Mouse (Mus musculus) liver, embryonic 16.5 days (tissue): ENCODE data around the gene Trpm1. TPM values are rescaled to one million over a fixed set of nuclear protein-coding genes. Genes with fewer than 3 reads are reported as not detected.

Experiments used
- ATAC-seq: fragments of 200-750 bp; cut with Nextera tagmentation; 2 replicates; pipeline ENCODE4 v1.8.0; 2017; ENCODE audit warnings: low read depth, mild to moderate bottlenecking, moderate number of reproducible peaks, moderate library complexity
- H3K27ac ChIP-seq: fragments of 300-500 bp; sonication (generic); 2 replicates; pipeline ENCODE4 v1.5.1; 2014; ENCODE audit warnings: mild to moderate bottlenecking, low read length
- H3K27me3 ChIP-seq: fragments of 300-500 bp; sonication (generic); 2 replicates; pipeline ENCODE4 v1.6.1; 2014; ENCODE audit warnings: low read depth, low read length, mixed read lengths; ENCODE audit not compliant: control insufficient read depth, insufficient read depth
- H3K36me3 ChIP-seq: fragments of 300-500 bp; sonication (generic); 2 replicates; pipeline ENCODE4 v1.6.1; 2014; ENCODE audit warnings: mild to moderate bottlenecking; ENCODE audit not compliant: control insufficient read depth, insufficient read depth
- H3K4me1 ChIP-seq: fragments of 300-500 bp; sonication (generic); 2 replicates; pipeline ENCODE4 v1.6.1; 2014; ENCODE audit warnings: low read depth, low read length, mixed read lengths; ENCODE audit not compliant: control insufficient read depth
- H3K4me2 ChIP-seq: fragments of 300-500 bp; sonication (generic); 2 replicates; pipeline ENCODE4 v1.6.1; 2014; ENCODE audit warnings: low read depth, low read length, mixed read lengths
- H3K4me3 ChIP-seq: fragments of 300-500 bp; sonication (generic); 2 replicates; pipeline ENCODE4 v1.5.1; 2014; ENCODE audit warnings: low read depth, mild to moderate bottlenecking, low read length
- H3K9ac ChIP-seq: fragments of 300-500 bp; sonication (generic); 2 replicates; pipeline ENCODE4 v1.6.1; 2014; ENCODE audit warnings: low read depth, low read length
- H3K9me3 ChIP-seq: fragments of 300-500 bp; sonication (generic); replicated peaks from 2 replicates; pipeline ENCODE4 v1.6.1; 2016; ENCODE audit warnings: low read length; ENCODE audit not compliant: control insufficient read depth
- WGBS: fragments of 180-500 bp; shearing (Covaris S2); extraction: QIAGEN DNeasy Blood & Tissue Kit; methylation state at CpG from one replicate; pipeline ENCODE4 v1.1.7; 2014; ENCODE audit not compliant: insufficient replicate concordance; 5-methylcytosine and 5-hydroxymethylcytosine counted together
- polyA plus RNA-seq: library from polyadenylated mRNA; unstranded; fragments of >200 nt; fragmentation: Nextera tagmentation; extraction: Ambion mirVana; gene quantifications from 2 replicates; pipeline ENCODE4 v1.2.1, GENCODE M21; 2015

Gene Trpm1
- polyA plus RNA-seq, 1 experiment from 2014 or later: not detected

DNA sequence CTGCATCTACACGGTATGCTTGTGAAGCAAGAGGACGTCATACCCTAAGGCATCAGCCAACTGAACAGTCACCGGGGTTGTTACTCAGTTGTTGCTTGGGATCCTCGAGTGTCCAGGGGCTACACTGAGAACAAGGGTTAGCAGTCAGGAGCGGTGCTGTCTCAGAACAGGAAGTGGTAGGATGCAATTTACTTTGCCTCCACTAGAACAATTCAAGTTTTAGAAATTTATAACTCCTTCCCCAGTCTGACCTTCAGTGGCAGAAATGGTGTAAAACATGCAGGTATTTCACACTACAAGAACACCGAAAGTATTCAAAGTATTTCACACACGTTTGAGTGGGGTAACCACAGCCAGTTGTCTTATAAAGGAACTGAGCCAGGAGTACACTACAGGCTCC is 66.1 kb downstream of the Trpm1 start:
- WGBS: 48% methylated on average over 7 of the region's 7 CpGs
- no peak overlapping the region for H3K27ac ChIP-seq
- ATAC-seq: no peak

DNA sequence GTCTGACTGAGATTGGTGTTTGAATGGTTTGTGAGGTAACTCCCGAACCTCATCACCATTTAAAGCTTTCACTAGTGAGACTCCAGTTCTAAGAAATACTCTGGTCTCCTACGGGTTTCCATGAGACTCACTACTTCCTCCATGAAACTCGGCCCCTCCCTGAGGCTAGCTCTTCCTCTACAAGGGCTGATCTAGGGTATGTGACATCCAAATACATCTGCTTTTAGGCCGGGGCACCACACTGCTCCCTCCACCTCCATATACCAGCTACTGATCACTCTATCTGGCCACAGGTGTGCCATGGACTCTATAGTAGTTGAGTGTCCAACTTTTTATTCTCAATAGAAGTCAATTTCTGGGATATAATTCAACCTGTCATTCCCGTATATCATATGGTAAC is 69.6 kb downstream of the Trpm1 start:
- Histone ChIP-seq H3K4me3 (no peak overlapping the region), H3K27me3 (no peaks in the 10 kb centered on the region), H3K4me1 (no peaks in the 10 kb centered on the region), H3K36me3 (no peaks in the 10 kb centered on the region), H3K9ac (no peak overlapping the region), H3K4me2 (no peak overlapping the region), H3K9me3 (no peaks in the 10 kb centered on the region), H3K27ac (no peak overlapping the region)
- 59% methylated on average over 5 of the region's 5 CpGs for WGBS
- no peak for ATAC-seq

More for the DNA sequence above, 66.1 kb downstream of the Trpm1 start:
- Histone ChIP-seq H3K4me1 (no peaks in the 10 kb centered on the region), H3K9ac (no peak overlapping the region), H3K36me3 (no peaks in the 10 kb centered on the region), H3K4me2 (no peak overlapping the region), H3K4me3 (no peak overlapping the region), H3K9me3 (no peaks in the 10 kb centered on the region), H3K27me3 (no peaks in the 10 kb centered on the region)

DNA sequence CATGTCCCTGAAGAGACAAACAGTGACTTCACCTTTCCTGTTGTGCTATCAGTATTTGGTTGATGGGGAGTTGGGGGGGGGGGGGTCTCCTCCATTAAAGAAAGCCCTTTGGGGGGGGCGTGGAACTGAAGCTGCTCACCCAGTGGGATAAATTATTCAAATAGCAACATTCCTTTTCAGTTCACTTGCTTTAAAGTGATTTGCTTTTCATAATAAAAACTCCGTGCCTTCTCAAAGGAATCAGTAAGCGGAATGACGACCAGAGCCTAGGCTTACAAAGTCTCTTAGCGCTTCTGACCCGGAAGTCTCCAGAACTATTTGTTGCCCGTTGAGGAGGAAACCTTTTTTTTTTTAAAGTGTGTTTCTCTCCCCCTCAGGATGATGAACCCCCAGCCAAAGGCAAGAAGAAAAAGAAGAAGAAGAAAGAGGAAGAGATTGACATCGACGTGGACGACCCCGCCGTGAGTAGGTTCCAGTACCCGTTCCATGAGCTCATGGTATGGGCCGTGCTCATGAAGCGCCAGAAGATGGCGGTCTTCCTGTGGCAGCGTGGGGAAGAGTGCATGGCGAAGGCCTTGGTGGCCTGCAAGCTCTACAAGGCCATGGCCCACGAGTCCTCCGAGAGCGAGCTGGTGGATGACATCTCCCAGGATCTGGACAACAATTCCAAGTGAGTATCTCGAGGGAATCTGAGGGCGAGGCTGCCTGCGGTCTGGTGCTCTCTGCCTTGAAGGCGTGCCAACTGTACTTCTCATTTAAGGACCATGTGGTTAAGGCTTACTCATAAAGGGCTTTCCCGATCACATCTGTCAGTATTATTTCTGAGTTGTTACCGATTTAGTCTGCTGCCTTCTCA is 72.9 kb downstream of the Trpm1 start:
- H3K27me3 ChIP-seq: no peaks in the 10 kb centered on the region
- no peak overlapping the region for H3K4me2 ChIP-seq
- no peak overlapping the region for H3K9ac ChIP-seq
- no peaks in the 10 kb centered on the region for H3K9me3 ChIP-seq
- no peak for ATAC-seq
- no peaks in the 10 kb centered on the region for H3K36me3 ChIP-seq
- no peak overlapping the region for H3K27ac ChIP-seq
- H3K4me1 ChIP-seq: no peaks in the 10 kb centered on the region
- no peak overlapping the region for H3K4me3 ChIP-seq
- 74% methylated on average over 27 of the region's 27 CpGs for WGBS

DNA sequence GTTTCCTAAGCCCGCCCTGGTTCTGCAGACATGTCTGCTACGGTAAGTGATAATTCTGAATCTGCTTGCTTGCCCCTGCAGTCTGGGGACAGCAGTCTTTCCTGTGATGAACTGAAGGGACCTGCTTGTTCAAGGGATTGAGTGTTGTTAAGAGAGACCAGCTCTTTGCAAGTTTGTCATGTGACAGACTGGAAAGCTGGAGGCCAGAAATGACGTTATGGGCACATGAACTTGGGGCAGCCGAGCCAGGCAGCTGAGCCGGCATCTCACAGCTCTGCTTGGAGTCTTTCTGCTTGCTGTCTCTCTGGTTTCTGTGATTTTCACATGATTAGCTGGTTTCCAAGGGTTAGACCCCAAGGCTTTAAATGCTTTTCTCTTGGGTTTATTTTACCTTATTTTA is 74.0 kb downstream of the Trpm1 start:
- H3K27me3 ChIP-seq: no peaks in the 10 kb centered on the region

DNA sequence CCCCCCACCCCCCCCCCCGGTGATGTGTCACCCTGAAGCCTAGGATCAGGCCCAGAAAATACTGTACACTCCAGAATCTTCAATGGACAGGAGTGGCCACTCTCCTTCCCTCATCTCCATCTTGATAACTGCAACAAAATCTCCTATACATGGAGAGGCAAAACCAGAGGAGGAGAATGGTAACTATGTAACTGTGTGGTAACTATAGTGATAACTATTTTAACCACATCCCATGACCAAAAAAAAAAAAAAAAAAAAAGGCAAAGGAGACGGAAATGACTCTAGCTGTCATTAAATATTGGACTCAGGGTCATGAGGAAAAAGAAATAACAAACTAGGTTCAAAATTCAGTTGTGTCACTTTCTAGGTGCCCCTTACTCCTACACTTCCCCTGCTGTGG is 74.7 kb downstream of the Trpm1 start:
- H3K27me3 ChIP-seq: no peaks in the 10 kb centered on the region
- no peaks in the 10 kb centered on the region for H3K4me1 ChIP-seq
- H3K36me3 ChIP-seq: no peaks in the 10 kb centered on the region
- H3K4me2 ChIP-seq: no peak overlapping the region
- 64% methylated on average over 2 of the region's 2 CpGs for WGBS
- no peak overlapping the region for H3K27ac ChIP-seq
- no peaks in the 10 kb centered on the region for H3K9me3 ChIP-seq
- no peak overlapping the region for H3K9ac ChIP-seq
- ATAC-seq: no peak
- no peak overlapping the region for H3K4me3 ChIP-seq

More for the DNA sequence above, 74.0 kb downstream of the Trpm1 start:
- WGBS: 69% methylated on average over 5 of the region's 5 CpGs
- no peaks in the 10 kb centered on the region for H3K4me1 ChIP-seq
- H3K9ac ChIP-seq: no peak overlapping the region
- H3K4me3 ChIP-seq: no peak overlapping the region
- no peak overlapping the region for H3K4me2 ChIP-seq
- no peak for ATAC-seq
- H3K36me3 ChIP-seq: no peaks in the 10 kb centered on the region
- H3K9me3 ChIP-seq: no peaks in the 10 kb centered on the region
- no peak overlapping the region for H3K27ac ChIP-seq

DNA sequence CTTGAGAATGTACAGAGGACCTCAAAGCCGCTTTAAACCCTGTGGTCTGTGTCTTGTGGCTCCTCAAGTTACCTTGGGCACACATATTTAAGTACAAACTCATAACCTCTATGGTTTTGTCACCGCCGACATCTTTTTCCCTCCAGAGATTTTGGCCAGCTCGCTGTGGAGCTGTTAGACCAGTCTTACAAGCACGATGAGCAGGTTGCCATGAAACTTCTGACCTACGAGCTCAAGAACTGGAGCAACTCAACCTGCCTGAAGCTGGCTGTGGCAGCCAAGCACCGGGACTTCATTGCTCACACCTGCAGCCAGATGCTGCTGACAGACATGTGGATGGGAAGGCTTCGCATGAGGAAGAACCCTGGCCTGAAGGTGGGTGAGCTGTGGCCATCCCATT is 76.3 kb downstream of the Trpm1 start:
- Histone ChIP-seq H3K27ac (no peak overlapping the region), H3K9ac (no peak overlapping the region), H3K27me3 (no peaks in the 10 kb centered on the region), H3K36me3 (no peaks in the 10 kb centered on the region), H3K4me2 (no peak overlapping the region), H3K4me3 (no peak overlapping the region), H3K9me3 (no peaks in the 10 kb centered on the region), H3K4me1 (no peaks in the 10 kb centered on the region)
- 70% methylated on average over 8 of the region's 8 CpGs for WGBS
- ATAC-seq: no peak

DNA sequence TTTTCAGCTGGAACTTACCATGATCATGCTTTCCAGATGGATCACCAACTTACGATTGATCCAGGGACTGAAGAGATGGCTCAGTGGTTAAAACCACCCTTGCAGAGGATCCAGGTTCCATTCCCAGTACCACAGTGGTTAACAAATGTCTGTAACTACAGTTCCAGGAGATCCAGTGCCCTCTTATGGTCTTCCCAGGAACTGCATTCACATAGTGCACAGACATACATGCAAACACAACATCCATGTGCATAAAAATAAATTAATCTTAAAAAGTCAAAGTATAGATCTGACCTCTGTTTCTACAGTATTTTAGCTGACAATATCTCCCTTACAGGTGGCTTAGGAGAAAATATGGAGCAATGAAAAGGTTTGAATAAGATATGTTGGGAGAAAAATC is 77.4 kb downstream of the Trpm1 start:
- ATAC-seq: no peak
- no peaks in the 10 kb centered on the region for H3K9me3 ChIP-seq

DNA sequence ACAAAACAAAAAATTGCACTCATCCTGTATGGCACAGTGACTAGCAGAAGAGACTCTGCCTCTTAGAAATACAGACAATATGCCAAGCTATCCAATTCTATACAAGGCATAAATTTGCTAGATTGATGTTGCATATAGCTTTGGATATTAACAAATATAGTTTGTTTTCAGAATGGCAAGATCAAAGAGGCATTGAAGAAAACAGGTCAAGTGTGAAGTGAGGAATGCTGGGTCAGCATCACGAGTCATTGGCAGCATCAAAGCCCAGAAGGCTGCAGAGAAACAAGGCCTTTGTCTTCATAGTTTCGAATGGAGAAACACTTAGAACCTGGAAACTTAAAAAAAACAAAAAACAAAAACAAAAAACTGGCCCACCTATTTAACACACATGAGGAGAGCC is 78.4 kb downstream of the Trpm1 start:
- no peak for ATAC-seq

More for the DNA sequence above, 77.4 kb downstream of the Trpm1 start:
- Histone ChIP-seq H3K4me1 (no peaks in the 10 kb centered on the region), H3K4me3 (no peak overlapping the region), H3K27ac (no peak overlapping the region), H3K27me3 (no peaks in the 10 kb centered on the region), H3K36me3 (no peaks in the 10 kb centered on the region), H3K9ac (no peak overlapping the region), H3K4me2 (no peak overlapping the region)
- 76% methylated on average over 1 of the region's 1 CpGs for WGBS

DNA sequence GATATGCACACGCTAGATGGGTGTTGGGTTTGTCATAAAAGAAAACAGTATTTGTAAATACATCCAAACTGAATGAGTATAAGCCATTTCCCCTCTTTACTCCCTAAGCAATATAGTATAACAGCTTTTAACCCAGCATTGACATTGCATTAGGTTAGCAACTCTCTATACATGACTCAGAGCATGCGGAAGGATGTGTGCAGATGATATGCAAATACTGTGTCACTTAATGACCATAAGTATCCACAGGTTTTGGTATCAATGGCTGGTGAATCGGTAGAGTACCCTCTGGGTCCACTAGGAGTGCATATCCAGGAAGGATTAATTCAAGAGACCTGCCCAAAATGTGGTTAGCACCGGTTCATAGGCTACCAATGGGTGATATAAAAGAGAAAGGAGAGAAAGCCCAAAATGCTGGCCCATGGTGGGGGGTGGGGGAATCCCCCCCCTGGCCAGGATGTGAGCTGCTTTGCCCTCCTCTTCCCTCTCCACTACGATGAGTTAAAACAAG is 80.7 kb downstream of the Trpm1 start:
- H3K4me1 ChIP-seq: no peaks in the 10 kb centered on the region
- no peak overlapping the region for H3K27ac ChIP-seq
- no peak for ATAC-seq
- 56% methylated on average over 5 of the region's 5 CpGs for WGBS
- H3K4me2 ChIP-seq: no peak overlapping the region
- H3K9me3 ChIP-seq: no peaks in the 10 kb centered on the region
- no peaks in the 10 kb centered on the region for H3K36me3 ChIP-seq
- no peak overlapping the region for H3K4me3 ChIP-seq
- no peak overlapping the region for H3K9ac ChIP-seq
- H3K27me3 ChIP-seq: no peaks in the 10 kb centered on the region

More for the DNA sequence above, 78.4 kb downstream of the Trpm1 start:
- Histone ChIP-seq H3K27ac (no peak overlapping the region), H3K4me3 (no peak overlapping the region), H3K27me3 (no peaks in the 10 kb centered on the region), H3K9me3 (no peaks in the 10 kb centered on the region), H3K36me3 (no peaks in the 10 kb centered on the region), H3K4me2 (no peak overlapping the region), H3K9ac (no peak overlapping the region), H3K4me1 (no peaks in the 10 kb centered on the region)
- 25% methylated on average over 2 of the region's 2 CpGs for WGBS
